Mouse (Mus musculus) stomach, postnatal 0 days (tissue): ENCODE data around the gene Kdm4a. TPM values are rescaled to one million over a fixed set of nuclear protein-coding genes. Genes with fewer than 3 reads are reported as not detected.
A peak's percentile ranks its signal among the peaks of the same experiment; 100 is the strongest.

Experiments
- ATAC-seq: fragments of 200-750 bp; cut with Nextera tagmentation; 2 replicates; pipeline ENCODE4 v1.8.0; 2017; ENCODE audit not compliant: low FRiP score, low TSS enrichment
- DNase-seq: peaks from one replicate; pipeline ENCODE4 v3.0.0-alpha.2; 2016; ENCODE audit warnings: low spot score
- H3K27ac ChIP-seq: fragments of 300-500 bp; sonication (generic); replicated peaks from 2 replicates; pipeline ENCODE4 v1.5.1; 2014; ENCODE audit warnings: mild to moderate bottlenecking, control low read depth
- H3K27me3 ChIP-seq: fragments of 300-500 bp; sonication (generic); 2 replicates; pipeline ENCODE4 v1.6.1; 2014; ENCODE audit warnings: low read length; ENCODE audit not compliant: control insufficient read depth, insufficient read depth
- H3K36me3 ChIP-seq: fragments of 300-500 bp; sonication (generic); 2 replicates; pipeline ENCODE4 v1.6.1; 2014; ENCODE audit warnings: low read length, mixed read lengths; ENCODE audit not compliant: control insufficient read depth, insufficient read depth
- H3K4me1 ChIP-seq: fragments of 300-500 bp; sonication (generic); replicated peaks from 2 replicates; pipeline ENCODE4 v1.6.1; 2014; ENCODE audit warnings: antibody characterized with exemption; ENCODE audit not compliant: control insufficient read depth, insufficient read depth
- H3K4me2 ChIP-seq: fragments of 300-500 bp; sonication (generic); replicated peaks from 2 replicates; pipeline ENCODE4 v1.6.1; 2014; ENCODE audit warnings: low read depth, mild to moderate bottlenecking, control low read depth, moderate library complexity
- H3K4me3 ChIP-seq: fragments of 300-500 bp; sonication (generic); 2 replicates; pipeline ENCODE4 v1.5.1; 2014; ENCODE audit warnings: low read depth, low read length, control low read depth
- H3K9ac ChIP-seq: fragments of 300-500 bp; sonication (generic); 2 replicates; pipeline ENCODE4 v1.6.1; 2014; ENCODE audit warnings: mild to moderate bottlenecking, low read length, control low read depth, mixed read lengths
- H3K9me3 ChIP-seq: fragments of 300-500 bp; sonication (generic); 2 replicates; pipeline ENCODE4 v1.6.1; 2016; ENCODE audit warnings: low read length; ENCODE audit not compliant: control insufficient read depth
- CTCF ChIP-seq: IDR thresholded peaks from 2 replicates; pipeline ENCODE4 v1.5.1; 2016; ENCODE audit warnings: antibody characterized with exemption, low read depth, mild to moderate bottlenecking, moderate library complexity
- EP300 ChIP-seq: optimal IDR thresholded peaks from 2 replicates; pipeline ENCODE3; 2016; ENCODE audit warnings: antibody characterized with exemption
- WGBS: fragments of 180-500 bp; shearing (Covaris S2); extraction: QIAGEN DNeasy Blood & Tissue Kit; methylation state at CpG from one replicate; pipeline ENCODE4 v1.1.7; 2014; 5-methylcytosine and 5-hydroxymethylcytosine counted together
- polyA plus RNA-seq: library from polyadenylated mRNA; unstranded; fragments of >200 nt; fragmentation: Nextera tagmentation; extraction: Ambion mirVana; gene quantifications from 2 replicates; pipeline ENCODE4 v1.2.1, GENCODE M21; 2015

Gene Kdm4a
- polyA plus RNA-seq, 1 experiment from 2014 or later: 14.6 TPM

GRCm38 (mm10) chr4:118116098-118116497 is 63.7 kb downstream of the Kdm4a start:
- Histone ChIP-seq H3K4me3 (no peak overlapping the region), H3K4me1 (no peaks in the 10 kb centered on the region), H3K27ac (no peak overlapping the region), H3K27me3 (no peaks in the 10 kb centered on the region), H3K36me3 (no peaks in the 10 kb centered on the region), H3K9ac (no peak overlapping the region), H3K4me2 (no peak overlapping the region), H3K9me3 (no peaks in the 10 kb centered on the region)
- no peak for ATAC-seq
- 84% methylated on average over 11 of the region's 11 CpGs for WGBS
- no peak for DNase-seq
- TF ChIP-seq CTCF (no peak), EP300 (no peak)

- no peak overlapping the region for H3K9ac ChIP-seq
- no peaks in the 10 kb centered on the region for H3K4me1 ChIP-seq
- H3K4me3 ChIP-seq: no peak overlapping the region
- no peak overlapping the region for H3K4me2 ChIP-seq
- H3K27me3 ChIP-seq: no peaks in the 10 kb centered on the region
- 79% methylated on average over 7 of the region's 7 CpGs for WGBS
- no peak for ATAC-seq
- H3K27ac ChIP-seq: no peak overlapping the region
- H3K9me3 ChIP-seq: no peaks in the 10 kb centered on the region
- no peak for TF ChIP-seq EP300
- no peak for TF ChIP-seq CTCF
- DNase-seq: no peak
- no peaks in the 10 kb centered on the region for H3K36me3 ChIP-seq
Observed at GRCm38 (mm10) chr4:118115132-118115531, 64.7 kb downstream of the Kdm4a start.

- TF ChIP-seq EP300 (no peak), CTCF (no peak)
- no peak for ATAC-seq
Observed at GRCm38 (mm10) chr4:118112601-118113000, 67.2 kb downstream of the Kdm4a start.

GRCm38 (mm10) chr4:118109649-118110048 is 70.2 kb downstream of the Kdm4a start:
- H3K9me3 ChIP-seq: no peaks in the 10 kb centered on the region
- H3K9ac ChIP-seq: no peak overlapping the region
- H3K4me2 ChIP-seq: no peak overlapping the region
- 0 out of 2 replicates have a peak, but pooled peaks cover 3% of the 10 kb centered on the region for H3K4me1 ChIP-seq
- 39% methylated on average over 13 of the region's 13 CpGs for WGBS
- no peak overlapping the region for H3K4me3 ChIP-seq
- no peaks in the 10 kb centered on the region for H3K27me3 ChIP-seq
- DNase-seq: peak; percentile 27
- no peak overlapping the region for H3K27ac ChIP-seq
- H3K36me3 ChIP-seq: no peaks in the 10 kb centered on the region
- ATAC-seq: 0 out of 2 replicates have a peak, but pooled peaks have one; percentile 33
- TF ChIP-seq EP300 (no peak), CTCF (no peak)

More at GRCm38 (mm10) chr4:118112601-118113000, 67.2 kb downstream of the Kdm4a start:
- Histone ChIP-seq H3K9me3 (no peaks in the 10 kb centered on the region), H3K4me1 (0 out of 2 replicates have a peak, but pooled peaks cover 3% of the 10 kb centered on the region), H3K4me2 (no peak overlapping the region), H3K27me3 (no peaks in the 10 kb centered on the region), H3K9ac (no peak overlapping the region), H3K4me3 (no peak overlapping the region), H3K36me3 (no peaks in the 10 kb centered on the region), H3K27ac (no peak overlapping the region)
- DNase-seq: no peak
- WGBS: 67% methylated on average over 12 of the region's 12 CpGs

GRCm38 (mm10) chr4:118108779-118109178 is 71.1 kb downstream of the Kdm4a start:
- no peak overlapping the region for H3K27ac ChIP-seq
- peak; percentile 70 for DNase-seq
- 0 out of 2 replicates have a peak overlapping the region, but pooled peaks have one; percentile 13 for H3K9ac ChIP-seq
- peak; percentile 73; the same call in 1 of the 2 replicates for ATAC-seq
- H3K4me2 ChIP-seq: peak overlapping the region; percentile 34; the same call in 1 of the 2 replicates
- 0 out of 2 replicates have a peak, but pooled peaks cover 3% of the 10 kb centered on the region for H3K4me1 ChIP-seq
- TF ChIP-seq CTCF (no peak), EP300 (no peak)
- H3K4me3 ChIP-seq: no peak overlapping the region
- no peaks in the 10 kb centered on the region for H3K27me3 ChIP-seq
- no peaks in the 10 kb centered on the region for H3K36me3 ChIP-seq
- no peaks in the 10 kb centered on the region for H3K9me3 ChIP-seq
- 13% methylated on average over 7 of the region's 7 CpGs for WGBS

- DNase-seq (no peak), ATAC-seq (no peak)
- Histone ChIP-seq H3K9me3 (no peaks in the 10 kb centered on the region), H3K9ac (no peak overlapping the region), H3K4me3 (no peak overlapping the region), H3K36me3 (no peaks in the 10 kb centered on the region), H3K27ac (no peak overlapping the region), H3K4me2 (no peak overlapping the region), H3K27me3 (no peaks in the 10 kb centered on the region), H3K4me1 (0 out of 2 replicates have a peak, but pooled peaks cover 3% of the 10 kb centered on the region)
- WGBS: 92% methylated on average over 3 of the region's 3 CpGs
- TF ChIP-seq CTCF: no peak
- no peak for TF ChIP-seq EP300
Observed at GRCm38 (mm10) chr4:118105256-118106053, 74.4 kb downstream of the Kdm4a start.
